Mouse (Mus musculus) forebrain, embryonic 12.5 days (tissue): ENCODE measurements around the gene Grip1. TPM values are rescaled to one million over a fixed set of nuclear protein-coding genes. Genes with fewer than 3 reads are reported as not detected.

Experiments used
- polyA plus RNA-seq: library from polyadenylated mRNA; unstranded; fragments of >200 nt; fragmentation: Nextera tagmentation; extraction: Ambion mirVana; gene quantifications from 2 replicates; pipeline ENCODE4 v1.2.1, GENCODE M21; 2016

Gene Grip1
- polyA plus RNA-seq, 1 experiment from 2014 or later = 12.5 TPM

Other genes with a start within 250 kb of the Grip1 start
- gene Cand1, start 213.8 kb upstream of the Grip1 start, polyA plus RNA-seq = 106 and 111 TPM in 2 replicates